Mouse (Mus musculus) small intestine, adult 2 months (tissue): ENCODE measurements around the gene Megf11. TPM values are rescaled to one million over a fixed set of nuclear protein-coding genes. Genes with fewer than 3 reads are reported as not detected.
A peak's percentile ranks its signal among the peaks of the same experiment; 100 is the strongest.

Experiments
- H3K27ac ChIP-seq: fragments of 200-500 bp; 2 replicates; pipeline ENCODE4 v1.5.1; 2012; ENCODE audit warnings: low read depth, low read length, control low read depth, inconsistent platforms; ENCODE audit not compliant: insufficient read depth
- H3K27me3 ChIP-seq: fragments of 200-500 bp; 2 replicates; pipeline ENCODE4 v1.6.1; 2012; ENCODE audit warnings: mild to moderate bottlenecking, moderate library complexity, low read length, inconsistent platforms; ENCODE audit not compliant: control insufficient read depth, insufficient read depth
- H3K36me3 ChIP-seq: fragments of 200-500 bp; 2 replicates; pipeline ENCODE4 v1.6.1; 2012; ENCODE audit warnings: mild to moderate bottlenecking, low read length, control low read depth, inconsistent platforms; ENCODE audit not compliant: control insufficient read depth, insufficient read depth
- H3K4me1 ChIP-seq: fragments of 200-500 bp; 2 replicates; pipeline ENCODE4 v1.6.1; 2012; ENCODE audit warnings: low read length, inconsistent platforms, mixed read lengths; ENCODE audit not compliant: control insufficient read depth, insufficient read depth, insufficient read length
- H3K4me3 ChIP-seq: fragments of 200-500 bp; 2 replicates; pipeline ENCODE4 v1.5.1; 2012; ENCODE audit warnings: low read depth, mild to moderate bottlenecking, control low read depth, inconsistent platforms, low read length, moderate library complexity
- CTCF ChIP-seq: fragments of 200-500 bp; IDR thresholded peaks from 2 replicates; pipeline ENCODE4 v1.5.1; 2012; ENCODE audit warnings: low read depth, mild to moderate bottlenecking, control low read depth, inconsistent platforms, low read length, moderate library complexity, mixed read lengths; ENCODE audit not compliant: insufficient replicate concordance, insufficient read length; ENCODE audit errors: extremely low read depth
- POLR2A ChIP-seq: fragments of 200-500 bp; IDR thresholded peaks from 2 replicates; pipeline ENCODE4 v1.6.1; 2012; ENCODE audit warnings: low read depth, mild to moderate bottlenecking, control low read depth, inconsistent platforms, low read length, moderate library complexity
- WGBS: fragments of 180-500 bp; shearing (Covaris S2); methylation state at CpG from one replicate; pipeline ENCODE4 v1.1.7; 2018; 5-methylcytosine and 5-hydroxymethylcytosine counted together
- polyA plus RNA-seq: library from polyadenylated mRNA; depleted of rRNA; stranded (reverse); fragments of >200 nt; gene quantifications from 2 replicates; pipeline ENCODE4 v1.2.3, GENCODE M21; 2012

Megf11 gene
- polyA plus RNA-seq, 1 experiment = 0.10 TPM

DNA sequence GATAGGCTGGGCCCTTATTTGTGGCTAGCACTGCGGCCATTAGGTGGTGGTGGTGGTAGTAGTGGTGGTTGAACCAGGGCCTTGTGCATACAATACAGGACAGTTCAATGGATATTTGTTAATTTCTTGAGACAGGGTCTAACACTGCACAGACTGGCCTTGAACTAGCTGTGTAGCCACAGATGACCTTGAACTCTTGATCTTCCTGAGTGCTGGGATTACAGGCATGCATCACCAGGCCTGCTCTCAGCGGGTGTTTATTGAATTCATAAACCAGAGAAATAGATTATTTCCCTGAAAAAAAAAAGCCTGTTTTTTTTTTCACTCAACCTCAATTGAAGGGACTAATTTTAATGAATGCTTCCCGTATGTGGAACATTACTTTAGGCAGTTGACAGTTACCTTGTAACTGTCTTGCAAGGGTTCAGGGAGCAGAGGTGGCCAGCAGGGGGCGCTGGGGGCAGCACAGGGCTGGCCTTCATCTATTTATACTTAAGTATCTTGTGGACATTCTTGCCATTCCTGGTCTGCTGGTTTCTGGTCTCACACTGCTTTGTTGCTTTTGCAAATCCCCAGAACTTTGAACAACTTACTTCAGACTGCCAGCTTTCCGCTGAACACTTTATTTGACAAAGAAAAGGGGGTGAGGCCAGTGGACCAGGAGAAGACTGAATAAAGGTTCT is 8.6 kb downstream of the Megf11 start:
- Histone ChIP-seq H3K27me3 (no peaks in the 10 kb centered on the region; the same call in 1 of the 2 replicates), H3K4me3 (no peak overlapping the region), H3K36me3 (no peaks in the 10 kb centered on the region), H3K4me1 (no peaks in the 10 kb centered on the region), H3K27ac (no peak overlapping the region)
- 48% methylated on average over 5 of the region's 5 CpGs for WGBS
- peak; percentile 94 for TF ChIP-seq CTCF
- no peak for TF ChIP-seq POLR2A

DNA sequence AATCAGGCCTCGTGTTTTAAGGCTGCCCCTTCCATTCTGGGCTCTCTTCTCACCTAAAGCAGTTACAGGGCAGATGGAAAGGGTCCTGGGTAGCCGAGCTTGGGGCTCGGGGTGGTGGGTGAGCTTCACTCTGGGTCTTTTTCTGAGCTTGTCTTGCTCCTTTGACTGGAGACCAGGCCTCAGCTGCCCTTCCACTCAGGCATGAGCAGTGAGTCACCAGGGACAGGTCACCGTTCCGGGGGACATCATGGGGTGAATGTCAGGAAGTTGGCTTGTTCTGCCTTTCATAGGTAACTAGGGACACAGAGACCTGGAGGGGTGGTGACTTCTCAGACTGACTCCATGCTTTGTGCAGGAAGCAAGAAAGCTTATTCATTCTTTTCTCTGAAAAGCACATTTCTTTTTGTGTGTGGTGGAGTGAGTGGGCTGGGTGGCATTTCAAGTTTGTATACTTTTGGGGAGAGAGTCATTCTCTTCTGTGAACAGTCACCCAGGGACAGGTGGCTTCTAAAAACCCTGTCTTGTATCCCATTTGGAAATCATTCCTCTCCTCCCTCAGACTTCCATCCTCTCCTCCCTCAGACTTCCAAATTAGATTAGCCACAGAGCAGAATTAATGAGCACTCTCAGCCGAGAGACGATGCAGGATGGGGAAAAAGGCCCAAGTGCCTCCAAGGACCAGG is 10.0 kb downstream of the Megf11 start:
- Histone ChIP-seq H3K27ac (no peak overlapping the region), H3K36me3 (no peaks in the 10 kb centered on the region), H3K4me3 (no peak overlapping the region), H3K27me3 (no peaks in the 10 kb centered on the region; the same call in 1 of the 2 replicates), H3K4me1 (no peaks in the 10 kb centered on the region)
- WGBS = 78% methylated on average over 7 of the region's 7 CpGs
- TF ChIP-seq CTCF = no peak
- no peak for TF ChIP-seq POLR2A

DNA sequence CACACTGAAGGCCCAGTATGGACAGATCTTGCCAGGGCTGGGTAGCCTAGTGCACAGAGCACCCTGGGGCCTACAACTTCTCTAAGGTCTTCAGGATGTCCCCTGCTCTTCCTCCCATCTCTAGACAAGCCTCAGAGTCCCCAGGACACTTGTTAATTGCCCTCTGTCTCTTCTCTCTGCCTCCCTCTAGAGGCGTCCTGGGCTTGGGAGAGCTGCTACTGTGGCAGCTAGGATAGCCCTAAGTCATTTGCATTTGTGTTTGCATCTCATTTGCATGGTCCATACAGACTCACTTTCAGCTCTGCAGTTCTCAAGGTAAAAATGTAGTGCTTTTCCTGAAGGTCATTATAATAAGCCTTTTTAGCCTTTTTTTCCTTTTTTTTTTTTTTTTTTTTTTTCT is 11.7 kb downstream of the Megf11 start:
- Histone ChIP-seq H3K36me3 (no peaks in the 10 kb centered on the region), H3K4me3 (no peak overlapping the region), H3K27me3 (no peaks in the 10 kb centered on the region; the same call in 1 of the 2 replicates), H3K4me1 (no peaks in the 10 kb centered on the region), H3K27ac (no peak overlapping the region)
- 0% methylated on average over 1 of the region's 1 CpGs for WGBS
- no peak for TF ChIP-seq POLR2A
- peak; percentile 54; the same call in 1 of the 2 replicates for TF ChIP-seq CTCF

DNA sequence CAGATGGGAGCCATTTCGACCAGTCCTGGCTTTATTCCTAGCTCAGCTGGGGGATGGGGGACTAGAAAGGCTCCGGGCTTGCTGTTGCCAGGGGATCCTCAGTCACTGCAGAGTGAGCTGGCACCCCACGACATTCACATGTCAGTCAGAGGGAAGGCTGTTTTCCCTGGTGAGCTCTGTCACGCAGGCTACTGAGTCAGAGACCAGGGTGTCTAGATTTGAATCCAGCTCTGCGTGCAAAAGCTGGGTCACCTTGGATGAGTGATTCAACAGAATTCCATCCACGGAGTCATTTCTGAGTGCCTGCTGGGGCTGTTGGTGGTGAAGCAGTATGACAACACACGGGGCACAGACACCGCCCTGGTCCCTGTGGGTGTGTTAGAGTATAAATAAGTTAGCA is 13.7 kb downstream of the Megf11 start:
- H3K27ac ChIP-seq = no peak overlapping the region
- H3K36me3 ChIP-seq = no peaks in the 10 kb centered on the region
- TF ChIP-seq POLR2A (no peak), CTCF (no peak)
- H3K4me3 ChIP-seq = no peak overlapping the region
- WGBS = 74% methylated on average over 8 of the region's 8 CpGs
- H3K4me1 ChIP-seq = no peaks in the 10 kb centered on the region
- no peaks in the 10 kb centered on the region; the same call in 1 of the 2 replicates for H3K27me3 ChIP-seq

DNA sequence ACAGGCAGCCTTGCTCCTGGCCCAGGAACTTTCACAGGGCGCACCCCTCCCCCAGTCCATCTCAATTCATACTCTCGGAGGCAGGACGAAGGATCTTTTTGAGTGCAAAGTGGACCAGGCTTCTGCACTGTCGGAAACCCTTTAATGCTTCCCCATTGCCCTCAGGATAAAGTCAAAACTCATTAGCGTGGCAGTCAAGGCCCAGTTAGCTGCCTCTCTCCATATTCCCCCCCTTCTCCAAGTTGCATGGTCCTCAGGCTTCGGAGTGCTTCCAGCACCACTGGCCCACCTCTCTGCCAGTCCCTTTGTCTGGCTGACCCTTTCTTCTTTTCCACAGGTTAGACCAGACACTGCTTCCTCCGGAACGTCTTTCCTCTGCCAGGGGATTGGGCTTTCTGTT is 16.7 kb downstream of the Megf11 start:
- H3K4me1 ChIP-seq = no peaks in the 10 kb centered on the region
- WGBS = 89% methylated on average over 8 of the region's 8 CpGs
- no peaks in the 10 kb centered on the region for H3K36me3 ChIP-seq
- H3K27me3 ChIP-seq = no peaks in the 10 kb centered on the region
- TF ChIP-seq CTCF = no peak
- no peak for TF ChIP-seq POLR2A
- no peak overlapping the region for H3K27ac ChIP-seq
- H3K4me3 ChIP-seq = no peak overlapping the region

DNA sequence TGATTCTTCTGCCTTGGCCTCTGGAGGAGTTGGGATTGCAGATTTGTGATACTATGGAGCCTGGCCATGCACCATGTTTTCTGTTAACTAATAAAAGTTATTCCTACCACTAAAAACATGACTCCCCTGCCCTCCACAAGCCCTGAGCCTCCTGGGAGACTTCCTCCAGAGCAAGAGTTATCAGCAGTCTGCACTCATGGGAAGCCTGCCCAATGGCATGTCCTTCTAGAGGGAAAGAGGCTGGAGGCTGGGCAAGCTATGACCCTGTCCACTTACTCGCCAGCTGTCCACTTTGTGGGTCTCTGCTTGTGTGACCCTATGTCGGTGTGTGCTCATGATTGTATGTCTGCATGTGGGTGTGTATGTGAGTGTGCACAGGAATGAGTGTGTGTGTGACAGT is 21.4 kb downstream of the Megf11 start:
- TF ChIP-seq CTCF = no peak
- no peak for TF ChIP-seq POLR2A
- 86% methylated on average over 2 of the region's 2 CpGs for WGBS
- Histone ChIP-seq H3K4me1 (no peaks in the 10 kb centered on the region), H3K27me3 (no peaks in the 10 kb centered on the region), H3K4me3 (no peak overlapping the region), H3K27ac (no peak overlapping the region), H3K36me3 (no peaks in the 10 kb centered on the region)

DNA sequence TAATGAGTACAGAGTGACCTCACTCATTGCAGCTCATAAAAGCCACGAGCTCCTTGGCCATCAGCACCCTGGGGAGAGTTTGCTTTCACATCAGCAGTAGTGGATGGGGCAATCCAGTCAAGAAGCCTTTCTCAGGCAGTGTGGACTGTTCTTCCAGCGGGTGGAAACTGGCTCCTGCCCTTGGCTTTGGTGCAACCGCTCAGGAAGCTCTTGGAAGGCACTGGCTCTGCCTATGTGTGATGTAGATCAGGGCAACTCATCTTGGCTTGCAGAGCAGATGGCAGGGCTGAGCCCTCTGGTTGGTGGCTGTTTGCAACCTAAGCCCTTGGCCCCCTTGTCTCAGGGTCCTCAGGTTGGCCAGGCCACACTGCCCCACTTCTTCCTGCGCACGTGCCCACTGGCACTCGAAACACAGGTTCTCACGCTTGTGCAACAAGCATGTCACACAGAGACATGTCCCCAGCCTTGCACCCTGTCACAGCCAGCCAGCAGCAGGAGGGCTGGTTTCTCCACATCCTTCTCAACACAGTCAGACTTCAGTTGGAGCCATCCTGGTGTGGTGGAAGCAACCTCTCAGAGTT is 22.1 kb downstream of the Megf11 start:
- H3K36me3 ChIP-seq = no peaks in the 10 kb centered on the region
- no peaks in the 10 kb centered on the region for H3K4me1 ChIP-seq
- no peak overlapping the region for H3K27ac ChIP-seq
- WGBS = 77% methylated on average over 7 of the region's 7 CpGs
- TF ChIP-seq POLR2A = no peak
- no peak for TF ChIP-seq CTCF
- H3K27me3 ChIP-seq = no peaks in the 10 kb centered on the region
- H3K4me3 ChIP-seq = no peak overlapping the region
